Mouse (Mus musculus) gastrocnemius, postnatal 25 days (tissue): ENCODE results near the gene Cacnb3. TPM values are rescaled to one million over a fixed set of nuclear protein-coding genes. Genes with fewer than 3 reads are reported as not detected.
A peak's percentile ranks its signal among the peaks of the same experiment; 100 is the strongest.

Source experiments
- DNase-seq: peaks from one replicate; pipeline ENCODE4 v3.0.0; 2022
- total RNA-seq, 2 experiments: library from RNA; stranded (reverse); gene quantifications; 1 replicate in 1 of 2; 2 replicates in 1 of 2; pipeline ENCODE4 v1.2.3; 2021

Cacnb3 gene
- total RNA-seq, 2 experiments from 2014 or later = 3.4 to 4.1 TPM

- DNase-seq = no peak
Measured at GRCm38 (mm10) chr15:98675634-98676250, 45.1 kb downstream of the Cacnb3 start.

DNA sequence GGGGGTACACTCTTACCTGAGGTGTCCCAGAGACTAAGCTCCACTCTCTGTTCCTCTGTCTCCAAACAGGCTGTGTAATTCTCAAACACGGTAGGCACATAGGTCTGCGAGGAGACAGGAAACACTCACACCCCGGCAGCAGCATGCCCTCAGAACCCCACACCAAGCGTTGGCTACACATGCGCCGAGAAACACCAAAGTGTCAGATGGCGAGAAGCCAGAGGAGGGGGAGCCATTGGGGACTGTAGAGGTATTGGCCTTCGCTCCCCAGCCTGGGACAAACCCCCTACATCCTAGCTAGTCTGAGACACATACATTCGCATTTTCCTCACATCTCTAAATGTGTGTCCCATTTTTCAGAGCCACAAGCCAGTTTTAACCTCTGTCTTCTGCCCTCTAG, 45.8 kb downstream of the Cacnb3 start:
- no peak for DNase-seq

- DNase-seq = peak; percentile 82
Measured at GRCm38 (mm10) chr15:98676940-98677728, 46.5 kb downstream of the Cacnb3 start, which contains the start of gene Rnd1. Gene Rnd1, minus strand, starts transcription at chr15:98677461.

GRCm38 (mm10) chr15:98677977-98678376, 47.3 kb downstream of the Cacnb3 start:
- no peak for DNase-seq

DNA sequence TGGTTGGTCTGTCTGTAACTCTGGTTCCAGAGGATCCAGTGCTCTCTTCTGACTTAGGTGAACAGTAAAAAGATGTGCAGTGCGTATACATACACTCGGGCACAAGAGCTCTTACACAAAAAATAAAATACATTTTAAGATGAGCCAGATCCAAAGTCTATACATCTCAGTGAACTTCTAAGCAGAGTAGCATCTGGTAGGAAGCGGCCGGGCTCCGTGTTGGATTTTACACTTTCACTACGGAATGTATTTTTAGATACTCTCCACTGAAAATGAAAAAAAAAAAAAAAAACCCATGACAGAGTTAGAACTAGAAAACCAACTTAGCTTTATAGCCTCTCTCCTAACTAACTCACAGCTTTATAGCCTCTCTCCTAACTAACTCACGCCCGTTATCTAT, 50.0 kb downstream of the Cacnb3 start:
- DNase-seq = no peak

DNA sequence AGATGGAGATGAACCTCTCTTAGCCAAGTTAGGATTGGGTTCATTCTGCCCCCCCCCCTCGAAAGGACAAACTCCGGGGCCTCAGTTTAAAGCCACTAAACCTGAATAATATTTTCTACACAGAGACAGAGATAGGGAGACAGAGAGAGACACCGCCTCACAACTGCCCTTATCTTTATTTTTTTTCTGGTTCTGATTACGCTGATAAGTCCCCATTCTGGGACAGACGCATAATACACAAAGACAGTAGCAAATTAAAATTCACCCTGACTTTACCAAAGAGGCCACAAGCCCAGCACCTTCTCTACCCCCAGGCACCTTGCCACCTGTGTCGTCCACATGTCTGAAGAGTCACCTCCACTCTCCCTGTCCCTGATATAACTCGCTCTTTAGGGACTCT, 51.0 kb downstream of the Cacnb3 start:
- no peak for DNase-seq

DNA sequence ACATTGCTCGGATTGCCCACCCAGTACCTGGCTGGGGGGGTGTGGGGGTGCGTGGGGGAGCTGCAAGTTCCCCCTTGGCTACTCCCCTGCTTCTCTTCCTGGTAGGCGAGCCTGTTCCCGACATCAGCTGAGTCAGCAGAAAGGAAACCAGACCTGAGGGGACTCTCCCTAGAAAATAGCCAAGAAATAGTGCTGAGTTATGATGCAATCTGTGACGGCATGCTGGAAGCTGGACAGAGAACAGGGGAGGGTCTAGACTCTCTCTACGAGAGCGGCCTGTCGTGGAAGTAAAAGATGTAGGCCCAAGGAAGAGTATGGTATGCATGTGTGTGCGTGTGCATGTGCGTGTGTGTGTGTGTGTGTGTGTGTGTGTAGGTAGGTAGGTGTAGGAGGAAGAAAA, 52.5 kb downstream of the Cacnb3 start:
- no peak for DNase-seq

DNA sequence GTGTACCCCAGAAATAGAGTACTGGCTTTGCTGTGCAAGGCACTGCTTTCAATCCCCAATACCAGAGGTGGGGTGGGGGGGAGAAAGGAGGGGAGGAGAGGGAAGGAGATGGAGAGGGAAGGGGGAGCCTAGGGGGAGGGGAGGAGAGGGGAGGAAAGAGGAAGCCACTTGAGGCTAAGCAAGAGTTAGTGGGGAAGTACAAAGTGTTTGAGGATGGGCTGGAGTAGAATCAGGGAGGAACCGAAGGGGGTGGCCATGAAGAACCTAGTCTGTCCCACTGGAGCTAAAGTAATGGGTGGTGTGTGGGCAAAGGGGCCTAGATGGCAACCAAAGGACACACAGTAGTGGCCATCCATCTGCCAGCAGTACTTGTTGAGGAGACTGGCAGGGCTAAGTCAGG, 53.1 kb downstream of the Cacnb3 start:
- no peak for DNase-seq

DNA sequence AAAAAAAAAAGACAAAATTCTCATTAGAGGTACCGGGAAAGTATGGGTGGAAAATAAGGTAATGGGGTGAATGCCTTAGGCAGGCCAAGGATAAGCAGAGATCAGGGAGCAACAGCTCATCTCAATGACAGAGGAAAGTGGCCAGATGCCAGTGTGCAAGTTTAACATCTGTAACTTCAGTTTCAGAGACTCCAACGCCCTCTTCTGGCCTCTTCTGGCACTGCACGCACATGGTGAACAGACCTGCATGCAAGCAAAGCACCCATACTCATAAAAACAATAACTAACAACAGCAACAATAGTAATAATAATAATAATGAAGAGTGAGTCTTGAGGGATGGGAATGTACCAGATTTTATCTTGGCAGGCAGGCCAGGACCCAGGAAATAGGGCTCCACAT, 55.3 kb downstream of the Cacnb3 start:
- no peak for DNase-seq

DNA sequence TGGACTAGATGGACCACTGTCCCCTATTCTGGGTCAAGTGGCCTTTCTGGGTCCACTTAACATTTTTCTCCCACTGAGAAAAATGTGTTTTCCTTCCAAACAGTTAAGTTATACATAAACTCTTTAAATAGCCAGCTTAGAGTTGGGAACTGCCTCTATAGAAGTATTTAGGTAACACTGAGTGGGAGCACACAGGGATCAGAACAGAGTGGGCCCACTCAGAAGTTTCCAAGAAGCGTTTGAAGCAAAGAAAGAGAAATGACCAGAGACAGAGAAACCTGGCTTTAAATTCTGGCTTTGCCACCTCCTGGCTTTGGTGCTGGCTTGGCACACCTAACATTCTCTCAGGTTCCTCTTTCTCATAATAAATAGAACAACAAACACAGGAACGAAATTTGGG, 59.0 kb downstream of the Cacnb3 start:
- DNase-seq = no peak

DNA sequence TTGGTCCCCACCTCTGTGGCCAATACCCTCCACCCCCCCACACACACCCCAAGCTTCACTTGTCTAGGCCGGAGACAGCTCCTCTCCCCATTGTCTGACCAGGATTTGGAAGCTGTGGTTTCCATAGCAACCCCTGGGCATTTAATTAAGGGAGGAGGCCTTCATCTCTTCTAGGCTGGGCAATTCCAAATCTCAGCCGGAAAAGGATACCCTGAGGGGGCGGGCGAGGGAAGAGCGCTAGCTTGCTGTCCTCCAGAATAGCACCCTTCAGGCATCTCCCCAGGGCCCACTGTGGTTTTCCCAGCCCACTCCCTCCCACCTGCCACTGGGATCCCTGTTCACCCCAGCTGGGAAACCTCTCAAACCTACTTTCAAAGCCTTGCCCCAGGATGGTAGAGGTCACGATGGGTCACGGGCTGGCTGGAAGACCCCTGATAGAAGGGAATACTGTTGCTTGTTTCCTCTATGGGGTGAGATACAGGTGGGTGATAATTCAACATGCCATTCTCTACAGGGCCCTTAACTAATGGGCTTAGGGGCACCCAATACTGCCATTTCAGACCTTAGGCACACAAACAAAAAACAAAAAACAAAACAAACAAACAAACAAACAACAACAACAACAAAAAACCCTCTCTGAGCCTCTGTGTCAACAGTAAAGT, 61.0 kb downstream of the Cacnb3 start:
- no peak for DNase-seq

GRCm38 (mm10) chr15:98692171-98692715, 61.6 kb downstream of the Cacnb3 start:
- peak; percentile 54 for DNase-seq

Other genes with a start within 250 kb of the Cacnb3 start
- gene Olfr283, start 249.9 kb upstream of the Cacnb3 start, total RNA-seq = not detected
- not detected for gene Olfr282, start 199.6 kb upstream of the Cacnb3 start, total RNA-seq
- gene Olfr281, start 178.3 kb upstream of the Cacnb3 start, total RNA-seq = not detected
- not detected for gene OR5BS1P, start 160.9 kb upstream of the Cacnb3 start, total RNA-seq
- gene Lalba, start 148.1 kb upstream of the Cacnb3 start, total RNA-seq = not detected
- not detected for gene Olfr279, start 138.4 kb upstream of the Cacnb3 start, total RNA-seq
- 10 to 100 TPM; 55.8 to 57.9 TPM for gene Kansl2, start 96.6 kb upstream of the Cacnb3 start, total RNA-seq
- 10 to 100 TPM; 17.3 to 21.1 TPM for gene Ccnt1, start 59.9 kb upstream of the Cacnb3 start, total RNA-seq
- under 1 TPM in 1 of 2 experiments, not detected in 1; 0.74 TPM for gene 4930415O20Rik, start 59.8 kb upstream of the Cacnb3 start, total RNA-seq
- 10 to 100 TPM; 19.0 to 32.3 TPM for gene Adcy6, start 20.8 kb upstream of the Cacnb3 start, total RNA-seq
- 10 to 100 TPM; 53.1 to 56.8 TPM for gene Ddx23, start 32.1 kb downstream of the Cacnb3 start, total RNA-seq
- gene Rnd1, start 46.6 kb downstream of the Cacnb3 start, total RNA-seq = 1 to 10 TPM in 1 of 2 experiments, under 1 TPM in 1; 0.40 to 1.0 TPM
- gene Ccdc65, start 77.4 kb downstream of the Cacnb3 start, total RNA-seq = not detected
- gene Fkbp11, start 97.4 kb downstream of the Cacnb3 start, total RNA-seq = 1 to 10 TPM; 2.7 to 3.5 TPM
- 10 to 100 TPM in 1 of 2 experiments, 1 to 10 TPM in 1; 8.3 to 10.4 TPM for gene Arf3, start 132.4 kb downstream of the Cacnb3 start, total RNA-seq
- gene Wnt10b, start 147.3 kb downstream of the Cacnb3 start, total RNA-seq = 1 to 10 TPM in 1 of 2 experiments, under 1 TPM in 1; 0.79 to 1.7 TPM
- gene Wnt1, start 159.0 kb downstream of the Cacnb3 start, total RNA-seq = not detected
- gene Ddn, start 178.7 kb downstream of the Cacnb3 start, total RNA-seq = under 1 TPM; 0.38 to 0.74 TPM
- gene Prkag1, start 200.7 kb downstream of the Cacnb3 start, total RNA-seq = 10 to 100 TPM; 43.6 to 43.9 TPM
- 10 to 100 TPM; 36.6 to 43.5 TPM for gene Kmt2d, start 240.4 kb downstream of the Cacnb3 start, total RNA-seq